Mouse (Mus musculus) adrenal gland, adult 18-20 months (tissue): ENCODE measurements at regions not wholly inside any gene's neighbourhood (a gene's known extent, or its start where the extent isn't known, plus 50 kb on each side); places are given as distances from the start of the nearest gene placed in this dataset.

Source experiments
- DNase-seq, 2 experiments: peaks; one replicate each; pipeline ENCODE4 v3.0.0; 2021 to 2022; ENCODE audit warnings: low spot score in 2 of 2

GRCm38 (mm10) chr2:101508116-101508515, 116.4 kb upstream of the Rag2 start:
- DNase-seq, result no peak
